Mouse (Mus musculus) embryonic fibroblast, embryonic 13.5 days (primary cell): ENCODE measurements around the gene Cltb. TPM values are rescaled to one million over a fixed set of nuclear protein-coding genes. Genes with fewer than 3 reads are reported as not detected.

ENCODE experiments used
- H3K27ac ChIP-seq: 2 replicates; pipeline ENCODE4 v1.5.1; 2012; ENCODE audit warnings: low read length, control low read depth, inconsistent platforms; ENCODE audit not compliant: insufficient read depth
- H3K4me1 ChIP-seq: 2 replicates; pipeline ENCODE4 v1.6.1; 2011; ENCODE audit warnings: low read length; ENCODE audit not compliant: control insufficient read depth, insufficient read depth
- H3K4me3 ChIP-seq: 2 replicates; pipeline ENCODE4 v1.5.1; 2011; ENCODE audit warnings: mild to moderate bottlenecking, control low read depth, low read length; ENCODE audit not compliant: insufficient read depth
- CTCF ChIP-seq: IDR thresholded peaks from 2 replicates; pipeline ENCODE4 v1.5.1; 2011; ENCODE audit warnings: mild to moderate bottlenecking, control low read depth, low read length, moderate library complexity, borderline replicate concordance; ENCODE audit not compliant: insufficient read depth
- POLR2A ChIP-seq: IDR thresholded peaks from 2 replicates; pipeline ENCODE4 v1.6.1; 2011; ENCODE audit warnings: low read depth, mild to moderate bottlenecking, control low read depth, low read length, moderate library complexity
- polyA plus RNA-seq: library from polyadenylated mRNA; stranded (reverse); fragments of >200 nt; gene quantifications from 2 replicates; pipeline ENCODE4 v1.2.4, GENCODE M21; 2011; ENCODE audit warnings: low read depth; ENCODE audit not compliant: missing spikeins, insufficient read length

Gene Cltb
- polyA plus RNA-seq, 1 experiment, result 44.8 TPM

- no peak for TF ChIP-seq POLR2A
- Histone ChIP-seq H3K4me1 (no peaks in the 10 kb centered on the region; the same call in 1 of the 2 replicates), H3K4me3 (no peak overlapping the region), H3K27ac (no peak overlapping the region)
Observed at GRCm38 (mm10) chr13:54598622-54599143, 12.5 kb downstream of the Cltb start.

GRCm38 (mm10) chr13:54596870-54597269 lies 14.3 kb downstream of the Cltb start:
- Histone ChIP-seq H3K4me1 (peaks cover 2% of the 10 kb centered on the region), H3K27ac (peak overlapping the region; percentile 17; the same call in 1 of the 2 replicates), H3K4me3 (no peak overlapping the region)
- no peak for TF ChIP-seq CTCF
- no peak for TF ChIP-seq POLR2A

DNA sequence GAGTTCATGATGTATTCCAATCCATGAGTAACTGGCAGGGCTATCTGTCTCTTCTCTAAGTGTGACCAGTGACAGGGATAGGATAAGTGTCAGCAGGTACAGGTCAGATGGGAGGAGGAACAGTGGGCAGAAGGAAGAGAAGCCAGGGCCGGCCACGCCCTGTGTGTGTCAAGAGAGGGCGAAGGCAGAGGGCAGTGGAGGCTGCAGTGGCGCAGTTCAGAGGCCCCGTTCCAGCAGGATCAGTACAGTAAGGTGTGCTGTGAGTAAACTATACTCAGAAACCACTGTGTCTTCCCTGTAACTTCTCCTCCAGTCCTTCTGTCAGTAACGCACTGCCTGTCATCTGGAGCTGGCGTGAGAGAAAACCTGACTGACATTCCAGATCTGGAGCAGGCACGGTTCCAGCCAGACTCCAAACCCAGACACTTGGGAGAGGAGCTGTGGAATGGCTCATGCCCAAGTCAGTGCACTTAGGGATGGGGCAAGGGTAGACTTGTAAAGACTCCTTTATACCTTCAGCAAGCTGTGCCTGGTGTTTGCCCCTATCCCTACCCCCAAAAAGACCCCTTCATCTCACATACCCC lies 14.9 kb downstream of the Cltb start:
- Histone ChIP-seq H3K27ac (peak overlapping the region; percentile 17; the same call in 1 of the 2 replicates), H3K4me1 (peaks cover 4% of the 10 kb centered on the region), H3K4me3 (no peak overlapping the region)
- no peak for TF ChIP-seq POLR2A
- TF ChIP-seq CTCF, result no peak

DNA sequence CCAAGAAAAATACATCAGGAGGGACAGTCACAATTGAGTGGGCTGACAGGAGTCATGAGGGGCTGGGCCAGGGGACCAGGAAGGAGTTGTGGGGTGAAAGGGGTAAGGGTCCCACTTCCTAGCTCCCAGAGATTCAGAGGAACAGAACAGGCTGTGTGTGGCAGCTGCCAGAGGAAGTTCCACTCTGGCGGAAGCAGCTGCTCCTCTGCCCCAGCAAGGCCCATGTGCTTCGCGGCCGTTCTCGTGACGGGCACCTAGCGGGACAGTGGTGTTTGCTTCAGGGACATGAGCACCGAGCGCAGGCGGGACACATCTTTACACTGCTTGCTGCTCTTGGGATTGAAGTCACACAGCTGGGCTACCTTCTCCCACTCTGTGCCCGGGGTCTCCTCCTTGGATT lies 17.5 kb downstream of the Cltb start:
- H3K4me1 ChIP-seq, result peaks cover 5% of the 10 kb centered on the region
- no peak for TF ChIP-seq POLR2A
- no peak for TF ChIP-seq CTCF
- no peak overlapping the region for H3K27ac ChIP-seq
- H3K4me3 ChIP-seq, result no peak overlapping the region

- Histone ChIP-seq H3K4me1 (peaks cover 7% of the 10 kb centered on the region), H3K4me3 (0 out of 2 replicates have a peak overlapping the region, but pooled peaks have one; percentile 79)
- TF ChIP-seq CTCF, result no peak
- no peak for TF ChIP-seq POLR2A
Observed at GRCm38 (mm10) chr13:54591776-54592356, 19.3 kb downstream of the Cltb start.

DNA sequence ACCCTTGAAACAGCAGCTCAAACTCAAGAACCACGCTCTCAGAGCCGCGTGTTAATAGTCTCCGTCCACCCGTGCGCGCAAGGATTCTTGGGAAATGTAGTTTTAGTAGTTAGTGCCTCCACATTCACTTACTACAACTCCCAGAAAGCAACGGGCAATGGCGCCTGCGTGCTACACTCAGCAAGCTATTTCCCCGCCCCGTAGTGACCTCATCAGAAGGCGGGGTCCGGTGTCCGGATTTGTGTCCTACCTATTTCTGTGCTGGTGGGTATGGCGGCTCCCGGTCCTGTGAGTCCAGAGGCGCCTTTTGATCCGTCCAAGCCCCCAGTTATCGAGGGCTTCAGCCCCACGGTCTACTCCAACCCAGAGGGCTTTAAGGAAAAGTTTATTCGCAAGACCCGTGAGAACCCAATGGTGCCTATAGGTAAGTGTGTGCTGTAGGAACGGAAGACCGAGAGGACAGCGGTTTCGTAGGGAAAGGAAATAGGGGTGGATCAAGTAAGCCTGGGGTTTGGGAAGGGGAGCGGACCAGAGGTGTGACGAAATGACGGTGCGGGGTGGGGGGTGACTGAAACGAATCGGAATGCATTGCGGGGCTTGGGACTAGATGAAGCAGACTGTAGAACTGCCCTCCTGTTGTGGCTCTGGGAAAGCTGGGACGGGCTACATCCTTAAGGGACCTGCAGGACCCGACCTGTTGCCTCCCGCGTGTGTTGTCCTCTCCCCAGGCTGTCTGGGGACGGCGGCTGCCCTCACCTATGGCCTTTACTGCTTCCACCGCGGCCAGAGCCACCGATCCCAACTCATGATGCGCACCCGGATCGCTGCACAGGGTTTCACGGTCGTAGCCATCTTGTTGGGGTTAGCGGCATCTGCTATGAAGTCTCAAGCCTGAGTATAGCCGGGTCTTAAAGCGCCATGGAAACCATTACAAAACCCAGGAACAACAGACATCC lies 20.9 kb downstream of the Cltb start, which contains the start of the genes Nop16 and Higd2a:
Nop16 (minus strand) TSS at position 95 of the 956 bp plus-strand sequence.
Higd2a (plus strand) TSS at position 212 of the 956 bp plus-strand sequence.
- Histone ChIP-seq H3K4me1 (peaks cover 7% of the 10 kb centered on the region), H3K4me3 (peak within 1 kb of the TSS; percentile 88), H3K27ac (peak within 1 kb of the TSS; percentile 82)
- TF ChIP-seq CTCF (no peak), POLR2A (peak; percentile 88)

More at GRCm38 (mm10) chr13:54591776-54592356, 19.3 kb downstream of the Cltb start:
- H3K27ac ChIP-seq, result 0 out of 2 replicates have a peak overlapping the region, but pooled peaks have one; percentile 82

- no peak for TF ChIP-seq CTCF
- TF ChIP-seq POLR2A, result no peak; the same call in 1 of the 2 replicates
- Histone ChIP-seq H3K4me1 (peaks cover 7% of the 10 kb centered on the region), H3K27ac (no peak overlapping the region; the same call in 1 of the 2 replicates), H3K4me3 (peak overlapping the region; percentile 88)
Observed at GRCm38 (mm10) chr13:54589414-54589995, 21.6 kb downstream of the Cltb start.

DNA sequence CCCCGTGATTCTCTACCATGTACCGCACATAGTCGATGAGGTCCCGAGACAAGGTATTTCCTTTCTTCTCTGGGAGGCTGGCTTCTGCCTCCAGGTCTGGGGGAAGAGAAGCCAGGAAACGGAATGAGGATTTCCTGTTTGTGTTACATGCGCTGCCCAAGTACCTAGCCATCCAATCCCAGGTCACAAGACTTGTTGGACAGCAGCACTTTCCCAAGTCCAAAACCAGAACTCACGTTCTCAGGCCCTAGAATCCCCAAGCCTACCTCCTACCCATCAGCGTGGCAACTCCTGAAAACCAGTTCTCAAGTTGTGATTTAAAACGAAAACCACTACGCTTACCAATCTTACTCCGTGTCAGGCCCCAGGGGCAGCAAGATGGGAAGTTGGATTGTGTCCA lies 25.3 kb downstream of the Cltb start:
- Histone ChIP-seq H3K27ac (no peak overlapping the region), H3K4me3 (no peak overlapping the region), H3K4me1 (peaks cover 3% of the 10 kb centered on the region; the same call in 1 of the 2 replicates)
- TF ChIP-seq POLR2A, result no peak
- no peak for TF ChIP-seq CTCF

DNA sequence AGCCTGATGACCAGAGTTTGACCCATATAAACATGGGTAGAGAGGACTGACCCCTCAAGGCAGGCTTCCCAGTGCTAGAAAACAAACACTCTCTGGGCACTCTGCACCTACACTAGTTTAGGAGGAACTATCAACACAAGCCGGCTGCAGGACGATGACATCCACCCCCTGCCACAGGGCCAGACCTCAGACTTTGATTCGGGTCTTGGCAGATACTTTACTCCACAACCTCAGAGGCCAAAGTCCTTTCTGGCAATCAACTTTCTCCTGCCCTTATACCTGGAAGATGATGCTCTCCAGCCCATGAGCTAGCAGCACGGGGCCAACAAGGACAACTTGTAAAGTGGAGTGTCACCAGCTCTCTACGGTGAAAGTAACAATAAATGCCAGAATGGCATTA lies 28.3 kb downstream of the Cltb start:
- no peak for TF ChIP-seq CTCF
- no peak for TF ChIP-seq POLR2A
- Histone ChIP-seq H3K27ac (no peak overlapping the region), H3K4me3 (no peak overlapping the region), H3K4me1 (no peaks in the 10 kb centered on the region)
